Mouse (Mus musculus) embryonic facial prominence, embryonic 14.5 days (tissue): ENCODE measurements around the gene Rnf6. TPM values are rescaled to one million over a fixed set of nuclear protein-coding genes. Genes with fewer than 3 reads are reported as not detected.

Source experiments
- ATAC-seq: fragments of 200-750 bp; cut with Nextera tagmentation; 2 replicates; pipeline ENCODE4 v1.8.0; 2017; ENCODE audit warnings: low read depth, moderate number of reproducible peaks, moderate TSS enrichment
- DNase-seq: peaks from one replicate; pipeline ENCODE4 v3.0.0-alpha.2; 2015; ENCODE audit warnings: low spot score
- H3K27ac ChIP-seq: fragments of 300-500 bp; sonication (generic); replicated peaks from 2 replicates; pipeline ENCODE4 v1.5.1; 2014; ENCODE audit warnings: low read depth, mild to moderate bottlenecking, low read length, moderate library complexity
- H3K27me3 ChIP-seq: fragments of 300-500 bp; sonication (generic); replicated peaks from 2 replicates; pipeline ENCODE4 v1.6.1; 2014; ENCODE audit warnings: low read length; ENCODE audit not compliant: control insufficient read depth, insufficient read depth
- H3K36me3 ChIP-seq: fragments of 300-500 bp; sonication (generic); 2 replicates; pipeline ENCODE4 v1.6.1; 2014; ENCODE audit warnings: low read length, mixed read lengths; ENCODE audit not compliant: control insufficient read depth, insufficient read depth
- H3K4me1 ChIP-seq: fragments of 300-500 bp; sonication (generic); 2 replicates; pipeline ENCODE4 v1.6.1; 2014; ENCODE audit warnings: antibody characterized with exemption, low read length; ENCODE audit not compliant: control insufficient read depth, insufficient read depth
- H3K4me2 ChIP-seq: fragments of 300-500 bp; sonication (generic); 2 replicates; pipeline ENCODE4 v1.6.1; 2014; ENCODE audit warnings: low read depth, mild to moderate bottlenecking, low read length, moderate library complexity, mixed read lengths
- H3K4me3 ChIP-seq: fragments of 300-500 bp; sonication (generic); 2 replicates; pipeline ENCODE4 v1.5.1; 2014; ENCODE audit warnings: low read depth, mild to moderate bottlenecking, low read length
- H3K9ac ChIP-seq: fragments of 300-500 bp; sonication (generic); 2 replicates; pipeline ENCODE4 v1.6.1; 2014; ENCODE audit warnings: low read depth, mild to moderate bottlenecking, low read length, moderate library complexity, mixed read lengths
- H3K9me3 ChIP-seq: fragments of 300-500 bp; sonication (generic); 2 replicates; pipeline ENCODE4 v1.6.1; 2016; ENCODE audit warnings: low read length; ENCODE audit not compliant: control insufficient read depth
- WGBS: fragments of 180-500 bp; shearing (Covaris S2); extraction: QIAGEN DNeasy Blood & Tissue Kit; methylation state at CpG from one replicate; pipeline ENCODE4 v1.1.7; 2014; 5-methylcytosine and 5-hydroxymethylcytosine counted together
- polyA plus RNA-seq: library from polyadenylated mRNA; unstranded; fragments of >200 nt; fragmentation: Nextera tagmentation; extraction: Ambion mirVana; gene quantifications from 2 replicates; pipeline ENCODE4 v1.2.1, GENCODE M21; 2014

The Rnf6 gene
- polyA plus RNA-seq, 1 experiment from 2014 or later, result 41.6 TPM

GRCm38 (mm10) chr5:146248746-146249145, 27.4 kb upstream of the Rnf6 start:
- no peaks in the 10 kb centered on the region for H3K4me1 ChIP-seq
- no peaks in the 10 kb centered on the region for H3K27me3 ChIP-seq
- H3K4me3 ChIP-seq, result no peak overlapping the region
- no peak for ATAC-seq
- no peak overlapping the region for H3K27ac ChIP-seq
- WGBS, result 92% methylated on average over 10 of the region's 10 CpGs
- H3K4me2 ChIP-seq, result no peak overlapping the region
- no peak for DNase-seq
- H3K9ac ChIP-seq, result no peak overlapping the region
- no peaks in the 10 kb centered on the region for H3K9me3 ChIP-seq
- no peaks in the 10 kb centered on the region; the same call in 1 of the 2 replicates for H3K36me3 ChIP-seq

DNA sequence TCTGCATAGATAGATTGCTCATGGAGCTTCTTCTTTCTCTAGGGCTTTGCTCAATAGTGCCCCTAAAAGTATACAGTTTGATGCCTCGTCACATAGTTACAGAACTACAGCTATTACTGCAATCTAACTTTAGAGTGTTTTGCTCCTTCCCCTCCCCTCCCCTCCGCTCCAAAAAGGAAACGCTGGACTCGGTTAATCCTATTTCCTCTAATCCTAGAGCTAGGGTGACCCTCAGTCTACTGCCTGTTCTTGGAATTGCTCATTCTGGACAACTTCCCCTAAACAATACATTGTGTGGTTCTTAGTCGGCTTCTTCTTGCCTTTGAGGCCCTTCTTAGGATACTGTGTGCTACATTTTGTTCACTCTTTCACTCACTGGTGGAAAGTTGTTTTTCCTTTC, 26.4 kb upstream of the Rnf6 start:
- 64% methylated on average over 5 of the region's 5 CpGs for WGBS
- Histone ChIP-seq H3K4me3 (no peak overlapping the region), H3K4me1 (no peaks in the 10 kb centered on the region), H3K27ac (no peak overlapping the region), H3K4me2 (no peak overlapping the region), H3K9me3 (no peaks in the 10 kb centered on the region), H3K27me3 (no peaks in the 10 kb centered on the region), H3K36me3 (no peaks in the 10 kb centered on the region; the same call in 1 of the 2 replicates), H3K9ac (no peak overlapping the region)
- ATAC-seq, result no peak
- DNase-seq, result no peak

- H3K4me1 ChIP-seq, result no peaks in the 10 kb centered on the region
- no peak for ATAC-seq
- no peaks in the 10 kb centered on the region for H3K9me3 ChIP-seq
- no peak overlapping the region for H3K4me2 ChIP-seq
- no peak overlapping the region for H3K9ac ChIP-seq
- H3K27me3 ChIP-seq, result no peaks in the 10 kb centered on the region
- no peak overlapping the region for H3K4me3 ChIP-seq
- WGBS, result 93% methylated on average over 1 of the region's 1 CpGs
- no peaks in the 10 kb centered on the region; the same call in 1 of the 2 replicates for H3K36me3 ChIP-seq
- no peak overlapping the region for H3K27ac ChIP-seq
- no peak for DNase-seq
Observed at GRCm38 (mm10) chr5:146246386-146246785, 25.0 kb upstream of the Rnf6 start.

GRCm38 (mm10) chr5:146245646-146246370, 24.5 kb upstream of the Rnf6 start:
- Histone ChIP-seq H3K9ac (no peak overlapping the region), H3K9me3 (no peaks in the 10 kb centered on the region), H3K4me2 (no peak overlapping the region), H3K4me1 (no peaks in the 10 kb centered on the region), H3K4me3 (no peak overlapping the region), H3K27ac (no peak overlapping the region), H3K36me3 (no peaks in the 10 kb centered on the region; the same call in 1 of the 2 replicates), H3K27me3 (no peaks in the 10 kb centered on the region)
- DNase-seq, result no peak
- ATAC-seq, result no peak
- 91% methylated on average over 7 of the region's 7 CpGs for WGBS

GRCm38 (mm10) chr5:146245193-146245592, 23.8 kb upstream of the Rnf6 start:
- WGBS, result 94% methylated on average over 4 of the region's 4 CpGs
- Histone ChIP-seq H3K4me2 (no peak overlapping the region), H3K9ac (no peak overlapping the region), H3K36me3 (no peaks in the 10 kb centered on the region; the same call in 1 of the 2 replicates), H3K27ac (no peak overlapping the region), H3K4me3 (no peak overlapping the region), H3K4me1 (no peaks in the 10 kb centered on the region), H3K9me3 (no peaks in the 10 kb centered on the region), H3K27me3 (no peaks in the 10 kb centered on the region)
- no peak for ATAC-seq
- DNase-seq, result no peak

DNA sequence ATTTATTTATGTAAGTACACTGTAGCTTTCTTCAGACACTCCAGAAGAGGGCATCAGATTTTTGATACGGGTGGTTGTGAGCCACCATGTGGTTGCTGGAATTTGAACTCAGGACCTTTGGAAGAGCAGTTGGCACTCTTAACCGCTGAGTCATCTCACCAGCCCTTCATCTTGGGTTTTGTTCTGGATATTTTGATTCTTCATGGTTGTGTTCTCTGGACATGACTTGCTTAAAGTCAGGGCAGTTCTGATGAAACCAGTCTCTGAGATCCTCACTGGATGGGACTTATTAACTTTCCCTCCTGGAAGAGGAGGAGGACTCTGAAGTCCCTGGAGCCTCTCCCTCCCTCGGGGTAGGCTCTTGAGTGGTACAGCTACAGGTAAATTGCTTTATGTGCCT, 19.8 kb upstream of the Rnf6 start:
- DNase-seq (no peak), ATAC-seq (no peak)
- H3K4me1 ChIP-seq, result no peaks in the 10 kb centered on the region
- no peaks in the 10 kb centered on the region for H3K9me3 ChIP-seq
- H3K27ac ChIP-seq, result no peak overlapping the region
- no peaks in the 10 kb centered on the region for H3K27me3 ChIP-seq
- no peak overlapping the region for H3K4me2 ChIP-seq
- H3K9ac ChIP-seq, result no peak overlapping the region
- H3K36me3 ChIP-seq, result no peaks in the 10 kb centered on the region
- WGBS, result 91% methylated on average over 3 of the region's 3 CpGs
- H3K4me3 ChIP-seq, result no peak overlapping the region

GRCm38 (mm10) chr5:146240771-146241170, 19.4 kb upstream of the Rnf6 start:
- Histone ChIP-seq H3K36me3 (no peaks in the 10 kb centered on the region), H3K4me2 (no peak overlapping the region), H3K4me3 (no peak overlapping the region), H3K9ac (no peak overlapping the region), H3K27ac (no peak overlapping the region), H3K27me3 (no peaks in the 10 kb centered on the region), H3K4me1 (no peaks in the 10 kb centered on the region), H3K9me3 (no peaks in the 10 kb centered on the region)
- whole genome bisulfite sequencing, result 82% methylated on average over 2 of the region's 2 CpGs
- DNase-seq, result no peak
- no peak for ATAC-seq

DNA sequence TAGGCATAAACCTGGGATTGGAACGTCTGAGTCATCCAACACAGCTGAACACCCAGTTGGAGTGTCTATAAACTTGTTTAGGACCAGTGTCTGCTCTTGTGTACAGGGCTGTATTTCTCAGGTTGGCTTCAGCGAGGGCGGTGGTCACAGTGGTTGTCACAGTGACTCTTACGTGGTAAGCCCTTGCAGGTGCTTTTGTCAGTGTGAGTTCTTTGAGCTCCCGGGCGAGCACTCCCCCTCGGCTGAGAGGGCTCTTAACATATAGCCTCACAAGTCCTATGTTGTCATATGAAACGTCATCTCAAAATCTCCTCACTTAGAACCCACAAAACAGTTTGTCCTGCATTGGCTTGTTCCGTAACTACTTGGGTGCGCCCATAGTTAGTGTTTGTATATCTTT, 16.9 kb upstream of the Rnf6 start:
- Histone ChIP-seq H3K4me2 (no peak overlapping the region), H3K36me3 (no peaks in the 10 kb centered on the region), H3K4me1 (no peaks in the 10 kb centered on the region), H3K9me3 (no peaks in the 10 kb centered on the region), H3K9ac (no peak overlapping the region), H3K27me3 (no peaks in the 10 kb centered on the region), H3K4me3 (no peak overlapping the region), H3K27ac (no peak overlapping the region)
- ATAC-seq, result no peak
- DNase-seq, result no peak
- 88% methylated on average over 10 of the region's 10 CpGs for WGBS

DNA sequence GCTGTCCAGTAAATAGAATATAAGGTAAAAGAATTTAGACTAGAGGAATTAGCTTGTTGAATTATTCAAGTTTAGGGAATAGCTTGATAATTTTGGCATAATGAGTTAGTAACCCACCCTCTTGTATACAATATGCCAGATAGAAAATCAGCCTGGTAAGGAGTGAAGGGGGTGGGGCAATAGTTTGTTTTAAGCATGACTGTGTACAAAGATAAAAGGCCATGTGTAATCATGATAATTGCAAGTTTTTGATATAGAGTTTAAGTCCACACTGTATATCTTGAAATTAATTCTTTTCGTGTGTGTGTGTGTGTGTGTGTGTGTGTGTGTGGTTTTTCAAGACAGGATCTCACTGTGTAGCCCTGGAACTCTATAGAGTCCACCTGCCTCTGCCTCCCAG, 13.0 kb upstream of the Rnf6 start:
- Histone ChIP-seq H3K4me3 (no peak overlapping the region), H3K4me1 (peaks cover 11% of the 10 kb centered on the region), H3K27ac (no peak overlapping the region), H3K27me3 (no peaks in the 10 kb centered on the region), H3K4me2 (no peak overlapping the region), H3K9me3 (no peaks in the 10 kb centered on the region), H3K9ac (no peak overlapping the region), H3K36me3 (no peaks in the 10 kb centered on the region)
- no peak for DNase-seq
- no peak for ATAC-seq
- 75% methylated on average over 1 of the region's 1 CpGs for WGBS
